Mouse (Mus musculus) myocyte (in vitro differentiated cells): ENCODE measurements around the gene Kcnmb4. TPM values are rescaled to one million over a fixed set of nuclear protein-coding genes. Genes with fewer than 3 reads are reported as not detected.

Source experiments
- H3K27me3 ChIP-seq: one replicate; pipeline ENCODE4 v1.6.1; 2011; ENCODE audit not compliant: control insufficient read depth, insufficient read depth, insufficient read length
- H3K36me3 ChIP-seq: one replicate; pipeline ENCODE4 v1.6.1; 2011; ENCODE audit not compliant: control insufficient read depth, insufficient read depth
- H3K4me2 ChIP-seq: one replicate; pipeline ENCODE4 v1.6.1; 2011; ENCODE audit warnings: low read depth, control low read depth
- H3K4me3 ChIP-seq: one replicate; pipeline ENCODE4 v1.5.1; 2011; ENCODE audit warnings: mild to moderate bottlenecking, control low read depth, moderate library complexity
- H3K79me2 ChIP-seq: one replicate; pipeline ENCODE4 v1.6.1; 2011; ENCODE audit not compliant: control insufficient read depth, insufficient read depth
- H3ac ChIP-seq: one replicate; pipeline ENCODE4 v1.6.1; 2011; ENCODE audit not compliant: control insufficient read depth, insufficient read length
- CEBPB ChIP-seq: IDR thresholded peaks from 2 replicates; pipeline ENCODE4 v1.6.1; 2011; ENCODE audit warnings: mild to moderate bottlenecking, moderate library complexity; ENCODE audit not compliant: poor library complexity, insufficient read depth, severe bottlenecking
- E2F4 ChIP-seq: IDR thresholded peaks from one replicate; pipeline ENCODE4 v1.6.1; 2011; ENCODE audit warnings: mild to moderate bottlenecking, control low read depth, moderate library complexity; ENCODE audit not compliant: insufficient read depth
- MAX ChIP-seq: IDR thresholded peaks from one replicate; pipeline ENCODE4 v1.6.1; 2011; ENCODE audit warnings: low read depth, mild to moderate bottlenecking, control low read depth
- MYOD1 ChIP-seq, 3 experiments: IDR thresholded peaks; one replicate each; pipeline ENCODE4 v1.6.1; 2011; ENCODE audit warnings: control low read depth in 2 of 3, low read depth in 2 of 3, mild to moderate bottlenecking in 2 of 3, moderate library complexity in 1 of 3; ENCODE audit not compliant: insufficient read length in 2 of 3, control insufficient read depth in 1 of 3
- MYOG ChIP-seq, 3 experiments: IDR thresholded peaks; one replicate each; pipeline ENCODE4 v1.6.1; 2011; ENCODE audit warnings: control low read depth in 2 of 3, low read depth in 2 of 3, mild to moderate bottlenecking in 2 of 3; ENCODE audit not compliant: insufficient read length in 2 of 3, control insufficient read depth in 1 of 3, insufficient read depth in 1 of 3
- POLR2A ChIP-seq: IDR thresholded peaks from one replicate; pipeline ENCODE4 v1.6.1; 2011; ENCODE audit warnings: low read depth, mild to moderate bottlenecking, control low read depth, moderate library complexity; ENCODE audit not compliant: insufficient read length
- POLR2AphosphoS2 ChIP-seq: IDR thresholded peaks from one replicate; pipeline ENCODE4 v1.6.1; 2011; ENCODE audit warnings: low read depth, control low read depth; ENCODE audit not compliant: insufficient read length
- REST ChIP-seq: IDR thresholded peaks from one replicate; pipeline ENCODE4 v1.6.1; 2011; ENCODE audit warnings: mild to moderate bottlenecking, control low read depth, moderate library complexity; ENCODE audit not compliant: insufficient read depth, insufficient read length
- SRF ChIP-seq: IDR thresholded peaks from one replicate; pipeline ENCODE4 v1.6.1; 2011; ENCODE audit warnings: low read depth; ENCODE audit not compliant: control insufficient read depth, insufficient read length
- TCF12 ChIP-seq: IDR thresholded peaks from one replicate; pipeline ENCODE4 v1.6.1; 2011; ENCODE audit warnings: mild to moderate bottlenecking, control low read depth; ENCODE audit not compliant: poor library complexity, insufficient read depth, severe bottlenecking
- TCF3 ChIP-seq: IDR thresholded peaks from one replicate; pipeline ENCODE4 v1.6.1; 2011; ENCODE audit warnings: low read depth, control low read depth; ENCODE audit not compliant: insufficient read length
- USF1 ChIP-seq: IDR thresholded peaks from one replicate; pipeline ENCODE4 v1.6.1; 2011; ENCODE audit warnings: low read depth, mild to moderate bottlenecking, control low read depth, moderate library complexity
- polyA plus RNA-seq: library from polyadenylated mRNA; unstranded; fragments of >200 nt; fragmentation: generic; extraction: Trizol; gene quantifications from one replicate; pipeline ENCODE4 v1.2.1, GENCODE M21; 2012; ENCODE audit warnings: missing spikeins

The Kcnmb4 gene
- polyA plus RNA-seq, 1 experiment, result 2.1 TPM

- Histone ChIP-seq H3ac (no peak overlapping the region), H3K79me2 (no peaks in the 10 kb centered on the region)
These were observed 52.7 kb downstream of the Kcnmb4 start for GRCm38 (mm10) chr10:116420976-116421375.

DNA sequence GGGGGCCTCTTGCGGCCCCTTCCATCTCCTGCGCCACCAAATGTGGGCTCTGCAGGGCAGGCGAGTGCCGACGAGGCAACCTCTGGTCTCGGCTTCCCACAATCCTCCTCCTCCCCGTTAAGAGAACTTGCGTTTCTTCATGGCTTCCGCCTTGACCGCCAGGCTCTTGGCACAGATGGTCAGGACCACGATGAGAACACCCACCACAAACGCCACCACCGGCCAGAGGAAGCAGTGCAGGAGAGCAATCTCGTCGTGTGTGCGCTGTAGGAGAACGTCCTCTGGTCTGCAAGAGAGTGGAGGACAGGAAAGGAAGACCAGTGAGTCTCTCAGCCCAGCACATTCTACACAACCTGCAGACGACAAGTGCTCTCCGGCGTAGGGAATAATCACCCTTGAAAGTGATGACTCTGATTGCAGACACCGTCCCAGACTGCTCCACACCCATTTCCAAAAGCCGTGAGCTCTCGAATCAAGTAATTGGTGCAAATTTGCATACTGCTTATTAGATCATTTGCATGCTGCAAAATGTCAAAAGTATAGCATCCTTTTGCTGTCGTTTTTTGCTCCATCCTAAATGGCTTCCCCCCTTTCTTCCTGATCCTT is 55.5 kb downstream of the Kcnmb4 start:
- no peaks in the 10 kb centered on the region for H3K79me2 ChIP-seq
- no peaks in the 10 kb centered on the region for H3K27me3 ChIP-seq
- TF ChIP-seq REST (no peak), E2F4 (no peak), MYOD1 (IDR thresholded peaks at IDR 0.05; ENCODE audit: control insufficient read depth in 1 of 3, insufficient read length in 2 of 3, low read depth in 2 of 3) (no peak), POLR2AphosphoS2 (no peak), SRF (no peak), MAX (no peak)
- no peak overlapping the region for H3K4me3 ChIP-seq
- no peak overlapping the region for H3K4me2 ChIP-seq
- no peaks in the 10 kb centered on the region for H3K36me3 ChIP-seq
- no peak overlapping the region for H3ac ChIP-seq

More at GRCm38 (mm10) chr10:116420976-116421375, 52.7 kb downstream of the Kcnmb4 start:
- no peak for TF ChIP-seq SRF
- no peak for TF ChIP-seq MYOD1 (IDR thresholded peaks at IDR 0.05; ENCODE audit: control insufficient read depth in 1 of 3, insufficient read length in 2 of 3, low read depth in 2 of 3)
- no peak for TF ChIP-seq CEBPB
- no peak for TF ChIP-seq POLR2AphosphoS2
- TF ChIP-seq TCF3, result no peak
- no peak for TF ChIP-seq E2F4
- no peak for TF ChIP-seq TCF12
- TF ChIP-seq POLR2A, result no peak
- no peak for TF ChIP-seq USF1
- no peak for TF ChIP-seq REST
- TF ChIP-seq MYOG (IDR thresholded peaks at IDR 0.05; ENCODE audit: control insufficient read depth in 1 of 3, insufficient read depth in 1 of 3, insufficient read length in 2 of 3, low read depth in 2 of 3), result no peak
- no peak for TF ChIP-seq MAX
- H3K4me3 ChIP-seq, result no peak overlapping the region
- H3K36me3 ChIP-seq, result no peaks in the 10 kb centered on the region
- H3K27me3 ChIP-seq, result no peaks in the 10 kb centered on the region
- H3K4me2 ChIP-seq, result no peak overlapping the region

DNA sequence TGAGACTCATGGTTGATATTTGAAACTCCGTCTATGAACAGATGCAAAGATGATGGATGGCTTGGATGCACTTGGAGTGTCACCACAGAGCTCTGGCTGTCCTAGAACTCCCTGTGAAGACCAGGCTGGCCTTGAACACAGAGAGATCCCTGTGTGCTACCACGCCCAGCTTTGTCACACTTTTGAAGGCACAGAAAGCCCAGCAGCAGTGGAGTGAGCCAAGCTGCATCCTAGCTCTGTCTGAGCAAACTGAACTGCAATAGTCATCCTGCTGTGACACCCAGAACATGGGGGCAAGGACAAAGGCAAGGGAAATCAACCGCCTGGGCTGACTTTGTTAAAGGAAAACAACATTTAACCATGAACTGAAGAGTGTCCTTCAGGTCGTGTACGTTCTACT is 57.0 kb downstream of the Kcnmb4 start:
- no peak overlapping the region for H3K4me3 ChIP-seq
- H3K79me2 ChIP-seq, result no peaks in the 10 kb centered on the region
- H3K36me3 ChIP-seq, result no peaks in the 10 kb centered on the region
- no peak overlapping the region for H3K4me2 ChIP-seq
- TF ChIP-seq SRF, result no peak
- H3K27me3 ChIP-seq, result no peaks in the 10 kb centered on the region
- no peak overlapping the region for H3ac ChIP-seq

GRCm38 (mm10) chr10:116416142-116416541 is 57.5 kb downstream of the Kcnmb4 start:
- Histone ChIP-seq H3K4me3 (no peak overlapping the region), H3K79me2 (no peaks in the 10 kb centered on the region), H3K27me3 (no peaks in the 10 kb centered on the region), H3ac (no peak overlapping the region), H3K36me3 (no peaks in the 10 kb centered on the region), H3K4me2 (no peak overlapping the region)
- TF ChIP-seq MYOD1 (IDR thresholded peaks at IDR 0.05; ENCODE audit: control insufficient read depth in 1 of 3, insufficient read length in 2 of 3, low read depth in 2 of 3) (no peak), TCF3 (no peak), TCF12 (no peak), MAX (no peak), USF1 (no peak), REST (no peak), SRF (no peak), POLR2AphosphoS2 (no peak), CEBPB (no peak), POLR2A (no peak), E2F4 (no peak)

- no peaks in the 10 kb centered on the region for H3K79me2 ChIP-seq
- no peaks in the 10 kb centered on the region for H3K36me3 ChIP-seq
- H3K4me2 ChIP-seq, result no peak overlapping the region
These were observed 62.9 kb downstream of the Kcnmb4 start for GRCm38 (mm10) chr10:116410826-116411225.

More at GRCm38 (mm10) chr10:116410826-116411225, 62.9 kb downstream of the Kcnmb4 start:
- TF ChIP-seq TCF3 (no peak), SRF (no peak), USF1 (no peak), E2F4 (no peak), MYOD1 (IDR thresholded peaks at IDR 0.05; ENCODE audit: control insufficient read depth in 1 of 3, insufficient read length in 2 of 3, low read depth in 2 of 3) (no peak), REST (no peak), MAX (no peak), MYOG (IDR thresholded peaks at IDR 0.05; ENCODE audit: control insufficient read depth in 1 of 3, insufficient read depth in 1 of 3, insufficient read length in 2 of 3, low read depth in 2 of 3) (no peak), CEBPB (no peak), POLR2AphosphoS2 (no peak), TCF12 (no peak), POLR2A (no peak)
- H3ac ChIP-seq, result no peak overlapping the region
- no peaks in the 10 kb centered on the region for H3K27me3 ChIP-seq
- no peak overlapping the region for H3K4me3 ChIP-seq
